Mouse (Mus musculus) bone marrow macrophage, adult 2 months (primary cell): ENCODE data around the gene Zfp750.

ENCODE experiments used
- CTCF ChIP-seq: IDR thresholded peaks from 2 replicates; pipeline ENCODE4 v1.5.1; 2012; ENCODE audit warnings: low read depth, mild to moderate bottlenecking, low read length, moderate library complexity
- POLR2A ChIP-seq: IDR thresholded peaks from 2 replicates; pipeline ENCODE4 v1.6.1; 2012; ENCODE audit warnings: mild to moderate bottlenecking, low read depth, low read length, borderline replicate concordance

- no peak for TF ChIP-seq POLR2A
- no peak for TF ChIP-seq CTCF
Measured at GRCm38 (mm10) chr11:121481129-121481528, 38.0 kb downstream of the Zfp750 start.
